Mouse (Mus musculus) embryonic fibroblast, embryonic 13.5 days (primary cell): ENCODE results near the gene Pole4.

ENCODE experiments used
- CTCF ChIP-seq: IDR thresholded peaks from 2 replicates; pipeline ENCODE4 v1.5.1; 2011; ENCODE audit warnings: mild to moderate bottlenecking, control low read depth, low read length, moderate library complexity, borderline replicate concordance; ENCODE audit not compliant: insufficient read depth
- POLR2A ChIP-seq: IDR thresholded peaks from 2 replicates; pipeline ENCODE4 v1.6.1; 2011; ENCODE audit warnings: low read depth, mild to moderate bottlenecking, control low read depth, low read length, moderate library complexity

- TF ChIP-seq POLR2A: no peak
- TF ChIP-seq CTCF: no peak
Measured at GRCm38 (mm10) chr6:82585396-82585795, 119.8 kb downstream of the Pole4 start.
